Mouse (Mus musculus) midbrain, embryonic 11.5 days (tissue): Measurements from ENCODE around the gene Dvl2. TPM values are rescaled to one million over a fixed set of nuclear protein-coding genes. Genes with fewer than 3 reads are reported as not detected.
A peak's percentile ranks its signal among the peaks of the same experiment; 100 is the strongest.
"Not testable (repeated sequence)": the region's sequence is repeated elsewhere in the genome, so short reads cannot be mapped to it uniquely, and the experiment has no call there.

ENCODE experiments used
- ATAC-seq: fragments of 200-750 bp; cut with Nextera tagmentation; 2 replicates; pipeline ENCODE4 v1.8.0; 2017; ENCODE audit warnings: moderate TSS enrichment, moderate library complexity; ENCODE audit not compliant: low FRiP score
- DNase-seq: peaks from one replicate; pipeline ENCODE4 v3.0.0; 2015; ENCODE audit warnings: low spot score; ENCODE audit errors: missing footprints
- H3K27ac ChIP-seq: fragments of 300-500 bp; sonication (generic); 2 replicates; pipeline ENCODE4 v1.5.1; 2014; ENCODE audit warnings: low read depth, low read length
- H3K27me3 ChIP-seq: fragments of 300-500 bp; sonication (generic); 2 replicates; pipeline ENCODE4 v1.6.1; 2014; ENCODE audit warnings: mild to moderate bottlenecking, low read length, moderate library complexity, mixed read lengths; ENCODE audit not compliant: control insufficient read depth, insufficient read depth
- H3K36me3 ChIP-seq: fragments of 300-500 bp; sonication (generic); 2 replicates; pipeline ENCODE4 v1.6.1; 2014; ENCODE audit warnings: mild to moderate bottlenecking, low read length, moderate library complexity, mixed read lengths; ENCODE audit not compliant: control insufficient read depth, insufficient read depth
- H3K4me1 ChIP-seq: fragments of 300-500 bp; sonication (generic); 2 replicates; pipeline ENCODE4 v1.6.1; 2014; ENCODE audit warnings: low read length; ENCODE audit not compliant: control insufficient read depth, insufficient read depth
- H3K4me2 ChIP-seq: fragments of 300-500 bp; sonication (generic); 2 replicates; pipeline ENCODE4 v1.6.1; 2014; ENCODE audit warnings: mild to moderate bottlenecking, moderate library complexity
- H3K4me3 ChIP-seq: fragments of 300-500 bp; sonication (generic); 2 replicates; pipeline ENCODE4 v1.5.1; 2014; ENCODE audit warnings: low read depth, low read length
- H3K9ac ChIP-seq: fragments of 300-500 bp; sonication (generic); 2 replicates; pipeline ENCODE4 v1.6.1; 2014; ENCODE audit warnings: low read length
- H3K9me3 ChIP-seq: fragments of 300-500 bp; sonication (generic); 2 replicates; pipeline ENCODE4 v1.6.1; 2016; ENCODE audit warnings: low read length; ENCODE audit not compliant: control insufficient read depth
- WGBS: fragments of 180-500 bp; shearing (Covaris S2); extraction: QIAGEN DNeasy Blood & Tissue Kit; methylation state at CpG from one replicate; pipeline ENCODE4 v1.1.7; 2014; 5-methylcytosine and 5-hydroxymethylcytosine counted together
- polyA plus RNA-seq: library from polyadenylated mRNA; unstranded; fragments of >200 nt; fragmentation: Nextera tagmentation; extraction: Ambion mirVana; gene quantifications from 2 replicates; pipeline ENCODE4 v1.2.1, GENCODE M21; 2014

Gene Dvl2
- polyA plus RNA-seq, 1 experiment from 2014 or later: 29.0 TPM

DNA sequence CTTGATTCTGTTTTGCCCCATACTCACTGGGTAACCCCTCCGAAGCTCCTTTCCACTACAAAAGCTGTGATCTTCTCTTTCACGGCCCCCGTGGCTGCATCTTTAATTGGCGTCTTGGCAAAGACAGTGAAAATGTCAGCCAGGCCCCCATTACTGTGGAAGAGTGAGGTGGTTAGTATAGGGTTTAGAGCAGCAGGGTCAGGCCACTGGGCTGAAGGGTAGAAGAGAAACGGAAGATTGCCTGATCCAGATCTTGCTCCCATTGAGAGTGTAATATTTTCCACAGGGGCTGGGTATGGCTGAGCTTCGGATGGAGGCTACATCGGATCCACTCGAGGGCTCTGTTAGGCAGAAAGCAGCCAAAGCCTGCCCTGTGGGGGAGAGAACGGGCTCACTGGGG is 12.5 kb downstream of the Dvl2 start:
- H3K4me1 ChIP-seq: peaks cover 16% of the 10 kb centered on the region

DNA sequence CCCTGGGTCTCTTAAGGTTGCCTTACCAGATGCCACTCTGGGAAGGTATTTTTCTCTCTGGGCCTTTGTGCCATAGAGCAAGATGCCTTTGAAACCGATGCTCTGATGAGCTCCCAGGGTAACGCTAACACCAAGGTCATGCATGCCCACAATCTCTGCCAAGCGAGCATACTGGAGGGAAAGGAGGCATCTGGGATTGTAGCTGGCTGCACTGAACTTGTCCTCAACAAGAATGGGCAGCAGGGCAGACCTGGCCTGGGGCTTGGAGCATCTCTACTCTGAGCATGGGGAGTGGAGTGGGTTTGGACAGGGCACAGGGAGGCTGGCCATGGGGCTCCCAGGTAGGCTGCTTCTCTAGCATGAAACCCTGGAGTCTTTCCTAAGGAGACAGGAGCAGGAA is 13.0 kb downstream of the Dvl2 start:
- no peaks in the 10 kb centered on the region for H3K27me3 ChIP-seq
- H3K9ac ChIP-seq: no peak overlapping the region
- DNase-seq (no peak), ATAC-seq (no peak)
- no peak overlapping the region for H3K4me3 ChIP-seq
- H3K9me3 ChIP-seq: no peaks in the 10 kb centered on the region
- no peak overlapping the region for H3K27ac ChIP-seq
- H3K4me2 ChIP-seq: no peak overlapping the region
- 87% methylated on average over 3 of the region's 3 CpGs for WGBS
- H3K4me1 ChIP-seq: peaks cover 18% of the 10 kb centered on the region
- H3K36me3 ChIP-seq: peaks cover 33% of the 10 kb centered on the region

More for the DNA sequence above, 12.5 kb downstream of the Dvl2 start:
- Histone ChIP-seq H3K36me3 (peaks cover 38% of the 10 kb centered on the region), H3K4me2 (no peak overlapping the region), H3K27me3 (no peaks in the 10 kb centered on the region), H3K9ac (no peak overlapping the region), H3K27ac (no peak overlapping the region), H3K4me3 (no peak overlapping the region), H3K9me3 (no peaks in the 10 kb centered on the region)
- ATAC-seq: no peak
- 90% methylated on average over 9 of the region's 9 CpGs for WGBS
- DNase-seq: no peak

DNA sequence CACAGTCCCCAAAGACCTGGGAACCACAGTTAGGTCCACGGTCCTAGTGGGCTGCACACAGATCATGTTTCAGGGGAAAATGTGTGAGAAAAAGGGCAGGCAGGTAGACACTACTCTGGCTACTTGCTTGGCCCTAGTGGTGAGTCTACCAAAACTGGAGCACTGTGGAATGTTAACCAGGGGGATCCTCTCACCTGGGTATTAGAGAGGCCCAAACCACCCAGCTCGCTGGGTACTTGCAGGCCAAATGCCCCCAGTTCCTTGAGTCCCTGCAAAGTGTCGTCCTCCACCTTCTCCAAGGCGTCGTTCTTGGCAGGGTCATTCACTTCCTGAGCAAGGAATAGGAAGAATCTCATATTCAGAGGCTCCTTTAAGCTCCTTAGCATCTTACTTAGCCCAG is 13.7 kb downstream of the Dvl2 start:
- no peak for ATAC-seq
- no peaks in the 10 kb centered on the region for H3K9me3 ChIP-seq
- no peak overlapping the region for H3K4me2 ChIP-seq
- no peak overlapping the region for H3K27ac ChIP-seq
- peaks cover 24% of the 10 kb centered on the region for H3K4me1 ChIP-seq
- H3K9ac ChIP-seq: no peak overlapping the region
- peaks cover 28% of the 10 kb centered on the region for H3K36me3 ChIP-seq
- DNase-seq: no peak
- WGBS: 66% methylated on average over 5 of the region's 5 CpGs
- H3K4me3 ChIP-seq: no peak overlapping the region
- no peaks in the 10 kb centered on the region for H3K27me3 ChIP-seq

DNA sequence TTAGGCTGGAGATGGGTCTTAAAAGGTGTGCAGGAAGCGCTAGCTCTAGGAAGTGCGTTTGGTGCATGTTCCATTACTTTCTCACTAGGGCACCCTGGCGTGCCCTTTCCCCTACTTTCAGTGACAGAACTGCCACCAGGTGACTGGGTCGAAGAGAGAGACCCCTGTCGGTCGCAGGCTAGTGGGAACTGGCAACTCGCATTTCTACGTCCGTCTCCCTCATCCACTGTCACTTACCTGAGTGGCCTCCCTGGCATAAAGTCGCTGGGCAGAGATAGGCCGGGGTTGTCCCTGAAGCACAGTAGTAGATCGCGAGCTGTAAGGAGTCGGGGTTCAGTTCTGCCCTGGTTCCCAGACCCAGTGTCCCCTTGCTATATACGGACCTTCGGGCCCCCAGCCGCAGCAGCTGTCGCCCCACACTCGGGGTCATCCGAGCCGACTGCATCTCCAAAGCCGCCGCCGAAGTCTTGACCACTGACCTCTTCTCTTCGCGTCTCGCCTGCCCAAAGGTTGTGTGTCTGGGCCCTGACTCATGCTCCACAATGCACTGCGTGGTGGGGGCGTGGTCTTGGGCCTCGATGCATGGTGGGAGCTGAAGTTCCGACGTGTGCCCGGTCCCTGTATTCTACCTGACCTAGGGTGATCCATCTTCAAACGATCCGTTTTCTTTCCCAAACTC is 14.6 kb downstream of the Dvl2 start, which contains the start of gene Acadvl:
Acadvl (minus strand) TSS at position 532 of the 679 bp plus-strand sequence.
- Histone ChIP-seq H3K27ac (peak within 1 kb of the TSS; percentile 41; the same call in 1 of the 2 replicates), H3K9ac (peak within 1 kb of the TSS; percentile 60), H3K4me1 (peaks cover 34% of the 10 kb centered on the region), H3K4me2 (peak within 1 kb of the TSS; percentile 88), H3K4me3 (peak within 1 kb of the TSS; percentile 45), H3K36me3 (peaks cover 23% of the 10 kb centered on the region), H3K27me3 (no peaks in the 10 kb centered on the region), H3K9me3 (no peaks in the 10 kb centered on the region)
- DNase-seq (peak; percentile 96), ATAC-seq (peak; percentile 80)
- under 1% methylated on average over 35 of the region's 35 CpGs for WGBS

DNA sequence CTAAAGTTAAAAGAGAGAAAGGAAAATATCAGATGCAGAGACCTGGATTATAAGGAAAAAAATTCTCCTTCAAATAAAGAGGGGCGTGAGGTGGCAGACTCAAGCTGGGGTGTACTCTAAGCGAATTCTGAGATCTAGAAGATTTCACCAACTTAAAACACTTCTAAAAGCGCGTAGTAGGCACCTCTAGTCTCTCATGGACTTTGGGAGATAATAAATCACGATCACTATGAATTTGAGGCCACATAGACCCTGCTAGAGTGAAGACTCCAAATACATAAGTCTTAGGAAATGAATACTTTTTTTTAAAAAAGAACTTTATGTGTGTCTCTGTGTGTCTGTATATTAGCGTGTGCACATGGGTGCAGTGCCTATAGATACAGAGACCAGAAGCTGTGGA is 15.3 kb downstream of the Dvl2 start:
- WGBS: 67% methylated on average over 6 of the region's 6 CpGs
- peak overlapping the region; percentile 88; the same call in 1 of the 2 replicates for H3K4me2 ChIP-seq
- ATAC-seq (no peak), DNase-seq (peak; percentile 87)
- peaks cover 40% of the 10 kb centered on the region for H3K4me1 ChIP-seq
- H3K9me3 ChIP-seq: no peaks in the 10 kb centered on the region
- peaks cover 16% of the 10 kb centered on the region for H3K36me3 ChIP-seq
- no peak overlapping the region for H3K27ac ChIP-seq
- no peak overlapping the region for H3K4me3 ChIP-seq
- H3K27me3 ChIP-seq: no peaks in the 10 kb centered on the region
- H3K9ac ChIP-seq: no peak overlapping the region

DNA sequence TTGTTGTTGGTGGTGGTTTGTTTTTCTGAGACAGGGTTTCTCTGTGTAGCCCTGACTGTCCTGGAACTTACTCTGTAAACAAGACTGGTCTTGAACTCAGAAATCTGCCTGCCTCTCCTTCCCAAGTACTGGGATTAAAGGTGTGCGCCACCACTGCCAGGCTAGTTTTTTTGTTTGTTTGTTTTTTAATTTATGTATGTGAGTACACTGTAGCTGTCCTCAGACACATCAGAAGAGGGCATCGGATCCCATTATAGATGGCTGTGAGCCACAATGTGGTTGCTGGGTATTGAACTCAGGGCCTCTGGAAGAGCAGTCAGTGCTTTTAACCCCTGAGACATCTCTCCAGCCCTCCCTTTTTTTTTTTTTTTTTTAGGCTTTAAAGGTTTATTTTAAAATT is 15.8 kb downstream of the Dvl2 start:
- H3K9me3 ChIP-seq: not testable (repeated sequence)

DNA sequence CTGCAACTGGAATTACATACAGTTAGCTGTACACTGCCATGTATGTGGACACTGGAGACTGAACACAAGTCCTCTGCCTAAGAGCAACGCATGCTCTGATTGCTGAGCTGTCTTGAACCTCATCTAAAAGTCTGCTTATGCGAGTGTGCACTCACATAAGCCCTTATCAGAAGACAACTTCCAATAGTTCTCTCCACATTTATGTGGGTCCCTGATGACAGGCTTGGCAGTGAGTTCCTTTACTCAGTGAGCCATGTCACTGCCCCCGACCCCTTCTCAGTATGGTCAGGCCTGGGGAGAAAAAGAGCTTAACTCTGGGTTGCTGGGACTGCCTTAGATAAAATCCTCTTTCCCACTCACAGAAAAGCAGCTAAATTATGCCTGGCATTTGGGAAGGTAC is 16.3 kb downstream of the Dvl2 start, which contains the start of gene Dlg4:
Dlg4 (plus strand) TSS at position 274 of the 400 bp plus-strand sequence.
- peak; percentile 84 for DNase-seq
- no peak within 1 kb of the TSS; the same call in 1 of the 2 replicates for H3K27ac ChIP-seq
- 54% methylated on average over 3 of the region's 3 CpGs for WGBS
- no peaks in the 10 kb centered on the region for H3K9me3 ChIP-seq
- H3K4me2 ChIP-seq: peak within 1 kb of the TSS; percentile 87
- peak within 1 kb of the TSS; percentile 88 for H3K9ac ChIP-seq
- H3K27me3 ChIP-seq: no peaks in the 10 kb centered on the region
- H3K4me3 ChIP-seq: peak within 1 kb of the TSS; percentile 68
- peaks cover 42% of the 10 kb centered on the region for H3K4me1 ChIP-seq
- peaks cover 6% of the 10 kb centered on the region for H3K36me3 ChIP-seq
- no peak for ATAC-seq

More for the DNA sequence above, 15.8 kb downstream of the Dvl2 start:
- not testable (repeated sequence) for H3K27me3 ChIP-seq, DNase-seq, H3K4me2 ChIP-seq, H3K4me3 ChIP-seq, ATAC-seq, H3K27ac ChIP-seq, H3K9ac ChIP-seq
- WGBS: 87% methylated on average over 2 of the region's 2 CpGs
- Histone ChIP-seq H3K36me3 (peaks cover 11% of the 10 kb centered on the region), H3K4me1 (peaks cover 42% of the 10 kb centered on the region)

DNA sequence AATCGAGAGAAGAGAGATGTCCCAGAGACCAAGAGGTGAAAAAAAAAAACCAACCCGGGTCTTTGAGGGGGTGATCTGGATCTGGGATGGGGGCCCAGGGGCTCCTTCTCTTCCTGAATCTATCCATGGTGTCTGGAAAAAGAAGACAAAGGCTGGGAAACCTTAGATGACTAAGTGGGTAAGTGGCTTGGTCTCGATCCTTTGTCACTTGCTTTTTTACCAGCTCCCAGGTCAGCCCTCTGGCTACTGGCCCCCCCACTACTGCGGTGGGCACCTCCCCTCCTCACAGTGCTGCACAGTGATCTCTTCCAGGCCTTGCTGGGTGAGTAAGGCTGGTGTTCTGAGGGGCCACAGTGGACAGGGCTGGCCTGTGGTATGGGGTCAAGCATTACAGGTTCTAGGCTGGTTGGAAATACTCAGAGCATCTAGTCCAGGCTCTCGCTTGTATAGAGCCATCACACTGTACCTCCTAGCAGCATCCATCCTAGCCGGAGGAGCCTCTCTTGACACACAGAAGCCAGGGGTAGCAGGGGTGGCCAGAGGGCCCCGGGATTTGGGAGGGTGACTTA is 16.9 kb downstream of the Dvl2 start:
- H3K4me2 ChIP-seq: peak overlapping the region; percentile 87
- 35% methylated on average over 7 of the region's 7 CpGs for WGBS
- ATAC-seq: no peak

More for the DNA sequence above, 16.9 kb downstream of the Dvl2 start:
- H3K4me1 ChIP-seq: peaks cover 46% of the 10 kb centered on the region
- H3K9me3 ChIP-seq: no peaks in the 10 kb centered on the region
- peak; percentile 82 for DNase-seq
- H3K9ac ChIP-seq: peak overlapping the region; percentile 88
- peak overlapping the region; percentile 68 for H3K4me3 ChIP-seq
- no peaks in the 10 kb centered on the region for H3K27me3 ChIP-seq
- H3K27ac ChIP-seq: no peak overlapping the region; the same call in 1 of the 2 replicates
- H3K36me3 ChIP-seq: peaks cover 2% of the 10 kb centered on the region; the same call in 1 of the 2 replicates
